Mouse (Mus musculus): ENCODE measurements around the gene Gsk3b.
"Not testable (repeated sequence)": the region's sequence is repeated elsewhere in the genome, so short reads cannot be mapped to it uniquely, and the experiment has no call there.

The Gsk3b gene

GRCm38 (mm10) chr16:38184657-38185269 is 96.0 kb downstream of the Gsk3b start:
- DNase-seq (ENCODE audit: extremely low read depth, low read depth): no peak

- no peak for DNase-seq (ENCODE audit: extremely low read depth, low read depth)
These were observed 101.2 kb downstream of the Gsk3b start for GRCm38 (mm10) chr16:38189952-38190351.

GRCm38 (mm10) chr16:38190531-38190930 is 101.7 kb downstream of the Gsk3b start:
- no peak for DNase-seq (ENCODE audit: extremely low read depth, low read depth)

GRCm38 (mm10) chr16:38191460-38191859 is 102.7 kb downstream of the Gsk3b start:
- no peak for DNase-seq (ENCODE audit: extremely low read depth, low read depth)

GRCm38 (mm10) chr16:38192640-38193039 is 103.8 kb downstream of the Gsk3b start:
- DNase-seq (ENCODE audit: extremely low read depth, low read depth): no peak

GRCm38 (mm10) chr16:38197299-38197698 is 108.5 kb downstream of the Gsk3b start:
- peak; percentile 12 for DNase-seq (ENCODE audit: extremely low read depth, low read depth)

GRCm38 (mm10) chr16:38205272-38205671 is 116.5 kb downstream of the Gsk3b start:
- DNase-seq (ENCODE audit: extremely low read depth, low read depth): no peak

GRCm38 (mm10) chr16:38222491-38222890 is 133.7 kb downstream of the Gsk3b start:
- not testable (repeated sequence) for DNase-seq (ENCODE audit: extremely low read depth, low read depth)

GRCm38 (mm10) chr16:38236936-38237585 is 148.3 kb downstream of the Gsk3b start:
- DNase-seq (ENCODE audit: extremely low read depth, low read depth): no peak

GRCm38 (mm10) chr16:38239729-38240128 is 150.9 kb downstream of the Gsk3b start:
- DNase-seq (ENCODE audit: extremely low read depth, low read depth): peak; percentile 75

GRCm38 (mm10) chr16:38240167-38240566 is 151.4 kb downstream of the Gsk3b start:
- no peak for DNase-seq (ENCODE audit: extremely low read depth, low read depth)

- DNase-seq (ENCODE audit: extremely low read depth, low read depth): no peak
These were observed 155.3 kb downstream of the Gsk3b start for GRCm38 (mm10) chr16:38244111-38244510.

GRCm38 (mm10) chr16:38245379-38245778 is 156.6 kb downstream of the Gsk3b start:
- no peak for DNase-seq (ENCODE audit: extremely low read depth, low read depth)

GRCm38 (mm10) chr16:38245849-38246585 is 157.2 kb downstream of the Gsk3b start:
- no peak for DNase-seq (ENCODE audit: extremely low read depth, low read depth)

- DNase-seq (ENCODE audit: extremely low read depth, low read depth): no peak
These were observed 159.6 kb downstream of the Gsk3b start for GRCm38 (mm10) chr16:38248331-38248961.

- DNase-seq (ENCODE audit: extremely low read depth, low read depth): no peak
These were observed 161.7 kb downstream of the Gsk3b start for GRCm38 (mm10) chr16:38250467-38250866.

GRCm38 (mm10) chr16:38254001-38254400 is 165.2 kb downstream of the Gsk3b start:
- DNase-seq (ENCODE audit: extremely low read depth, low read depth): no peak

GRCm38 (mm10) chr16:38255107-38255506 is 166.3 kb downstream of the Gsk3b start:
- DNase-seq (ENCODE audit: extremely low read depth, low read depth): no peak

- no peak for DNase-seq (ENCODE audit: extremely low read depth, low read depth)
These were observed 167.1 kb downstream of the Gsk3b start for GRCm38 (mm10) chr16:38255927-38256326.

GRCm38 (mm10) chr16:38271601-38272000 is 182.8 kb downstream of the Gsk3b start:
- no peak for DNase-seq (ENCODE audit: extremely low read depth, low read depth)

GRCm38 (mm10) chr16:38272483-38272882 is 183.7 kb downstream of the Gsk3b start:
- no peak for DNase-seq (ENCODE audit: extremely low read depth, low read depth)

GRCm38 (mm10) chr16:38274737-38275136 is 185.9 kb downstream of the Gsk3b start:
- DNase-seq (ENCODE audit: extremely low read depth, low read depth): no peak

Data from MEL-GATA-1-ER (cell line).